Mouse (Mus musculus): Measurements from ENCODE around the gene Tmem222. TPM values are rescaled to one million over a fixed set of nuclear protein-coding genes. Genes with fewer than 3 reads are reported as not detected.

The Tmem222 gene
- polyA plus RNA-seq, 1 experiment from 2014 or later = 31.7 TPM

- CTCF ChIA-PET = no interaction called here
- no peaks in the 10 kb centered on the region for H3K27me3 ChIP-seq
- TF ChIP-seq CTCF (IDR thresholded peaks at IDR 0.05) = no peak
- DNase-seq (ENCODE audit: low read depth, low spot score) (no peak), ATAC-seq (no peak)
- in situ Hi-C loops (cut with MboI; ENCODE audit: low pct_unique_long_range_greater_than_20kb) = no loop called here
- POLR2A ChIA-PET = no interaction called here
Measured at GRCm38 (mm10) chr4:133237911-133238310, 39.7 kb downstream of the Tmem222 start.

- ChIA-PET CTCF (no interaction called here), POLR2A (no interaction called here)
- TF ChIP-seq CTCF (IDR thresholded peaks at IDR 0.05) = no peak
- DNase-seq (ENCODE audit: low read depth, low spot score) = no peak
- in situ Hi-C loops (cut with MboI; ENCODE audit: low pct_unique_long_range_greater_than_20kb) = no loop called here
- no peak for ATAC-seq
- H3K27me3 ChIP-seq = no peaks in the 10 kb centered on the region
Measured at GRCm38 (mm10) chr4:133235415-133235814, 42.2 kb downstream of the Tmem222 start.

GRCm38 (mm10) chr4:133234771-133235170 is 42.8 kb downstream of the Tmem222 start:
- no peaks in the 10 kb centered on the region for H3K27me3 ChIP-seq
- CTCF ChIA-PET = no interaction called here
- ATAC-seq (no peak), DNase-seq (ENCODE audit: low read depth, low spot score) (no peak)
- POLR2A ChIA-PET = no interaction called here
- in situ Hi-C loops (cut with MboI; ENCODE audit: low pct_unique_long_range_greater_than_20kb) = loop anchor here (5.0 kb wide), 1 partner anchor 68 kb away; no protein-coding TSS in a partner anchor
- TF ChIP-seq CTCF (IDR thresholded peaks at IDR 0.05) = no peak

- in situ Hi-C loops (cut with MboI; ENCODE audit: low pct_unique_long_range_greater_than_20kb) = loop anchor here (5.0 kb wide), 1 partner anchor 69 kb away; no protein-coding TSS in a partner anchor
- peak; percentile 35 for ATAC-seq
- no peaks in the 10 kb centered on the region for H3K27me3 ChIP-seq
- no peak for DNase-seq (ENCODE audit: low read depth, low spot score)
- ChIA-PET CTCF (interaction anchor here (0.7 to 1.3 kb wide), 2 partner anchors 18 to 43 kb away, joined by 4 to 6 read pairs; no protein-coding TSS in a partner anchor), POLR2A (no interaction called here)
- TF ChIP-seq CTCF (IDR thresholded peaks at IDR 0.05) = no peak
Measured at GRCm38 (mm10) chr4:133233285-133233976, 44.2 kb downstream of the Tmem222 start.

- POLR2A ChIA-PET = no interaction called here
- in situ Hi-C loops (cut with MboI; ENCODE audit: low pct_unique_long_range_greater_than_20kb) = no loop called here
- no peak for DNase-seq (ENCODE audit: low read depth, low spot score)
- no peak for ATAC-seq
- H3K27me3 ChIP-seq = no peaks in the 10 kb centered on the region
- no peak for TF ChIP-seq CTCF (IDR thresholded peaks at IDR 0.05)
- CTCF ChIA-PET = no interaction called here
Measured at GRCm38 (mm10) chr4:133229582-133229981, 48.0 kb downstream of the Tmem222 start.

- no peak for ATAC-seq
- ChIA-PET POLR2A (interaction anchor here (0.7 kb wide), 1 partner anchor 214 kb away, joined by 5 read pairs; no protein-coding TSS in a partner anchor), CTCF (no interaction called here)
- no peak for TF ChIP-seq CTCF (IDR thresholded peaks at IDR 0.05)
- DNase-seq (ENCODE audit: low read depth, low spot score) = no peak
- H3K27me3 ChIP-seq = no peaks in the 10 kb centered on the region
- in situ Hi-C loops (cut with MboI; ENCODE audit: low pct_unique_long_range_greater_than_20kb) = no loop called here
Measured at GRCm38 (mm10) chr4:133227636-133228035, 50.0 kb downstream of the Tmem222 start.

GRCm38 (mm10) chr4:133226073-133226472 is 51.5 kb downstream of the Tmem222 start:
- no peak for ATAC-seq
- ChIA-PET CTCF (no interaction called here), POLR2A (no interaction called here)
- TF ChIP-seq CTCF (IDR thresholded peaks at IDR 0.05) = no peak
- no peak for DNase-seq (ENCODE audit: low read depth, low spot score)
- no peaks in the 10 kb centered on the region for H3K27me3 ChIP-seq
- in situ Hi-C loops (cut with MboI; ENCODE audit: low pct_unique_long_range_greater_than_20kb) = no loop called here

- in situ Hi-C loops (cut with MboI; ENCODE audit: low pct_unique_long_range_greater_than_20kb) = no loop called here
- POLR2A ChIA-PET = no interaction called here
Measured at GRCm38 (mm10) chr4:133223875-133224274, 53.7 kb downstream of the Tmem222 start.

GRCm38 (mm10) chr4:133221701-133222100 is 55.9 kb downstream of the Tmem222 start:
- ChIA-PET CTCF (interaction anchor here (2.0 kb wide), 1 partner anchor 76 kb away, joined by 8 read pairs; no protein-coding TSS in a partner anchor), POLR2A (interaction anchor here (0.5 kb wide), 2 partner anchors 147 to 1405 kb away, joined by 3 to 4 read pairs; no protein-coding TSS in a partner anchor)
- no peaks in the 10 kb centered on the region for H3K27me3 ChIP-seq
- TF ChIP-seq CTCF (IDR thresholded peaks at IDR 0.05) = no peak
- ATAC-seq (no peak), DNase-seq (ENCODE audit: low read depth, low spot score) (no peak)
- in situ Hi-C loops (cut with MboI; ENCODE audit: low pct_unique_long_range_greater_than_20kb) = no loop called here

More at GRCm38 (mm10) chr4:133223875-133224274, 53.7 kb downstream of the Tmem222 start:
- no peak for ATAC-seq
- no peak for TF ChIP-seq CTCF (IDR thresholded peaks at IDR 0.05)
- CTCF ChIA-PET = no interaction called here
- no peaks in the 10 kb centered on the region for H3K27me3 ChIP-seq
- DNase-seq (ENCODE audit: low read depth, low spot score) = no peak

GRCm38 (mm10) chr4:133220656-133221055 is 56.9 kb downstream of the Tmem222 start:
- no peak for TF ChIP-seq CTCF (IDR thresholded peaks at IDR 0.05)
- ATAC-seq (no peak), DNase-seq (ENCODE audit: low read depth, low spot score) (no peak)
- in situ Hi-C loops (cut with MboI; ENCODE audit: low pct_unique_long_range_greater_than_20kb) = no loop called here
- no peaks in the 10 kb centered on the region for H3K27me3 ChIP-seq
- ChIA-PET POLR2A (no interaction called here), CTCF (interaction anchor here (1.2 to 2.0 kb wide), 2 partner anchors 77 kb away, joined by 3 to 8 read pairs; no protein-coding TSS in a partner anchor)

- no peaks in the 10 kb centered on the region for H3K27me3 ChIP-seq
- TF ChIP-seq CTCF (IDR thresholded peaks at IDR 0.05) = no peak
- ATAC-seq (no peak), DNase-seq (ENCODE audit: low read depth, low spot score) (no peak)
- ChIA-PET POLR2A (no interaction called here), CTCF (no interaction called here)
- in situ Hi-C loops (cut with MboI; ENCODE audit: low pct_unique_long_range_greater_than_20kb) = loop anchor here (10.0 kb wide), 1 partner anchor 274 kb away; no protein-coding TSS in a partner anchor
Measured at GRCm38 (mm10) chr4:133218745-133219144, 58.8 kb downstream of the Tmem222 start.

Data from Patski (cell line).